ENCODE assay signal across 15 mouse cellular contexts in genomic region chr2:16824681-16825230, GRCm38 (mm10).
"Had no signal": no experiment of that assay in that cellular context is flagged by ENCODE, and none has a peak within 500 bp of the region (broad histone marks: within the 10 kb centered on the region; RNA-seq: fewer than 3 reads in every experiment).

No protein-coding gene starts in this region.

- H3K27ac ChIP-seq: layer of hippocampus, adult 2 months; liver, embryonic 13.5 days; macrophage; midbrain, embryonic 12.5 days; stomach, embryonic 15.5 days had no signal

- H3K4me1 ChIP-seq: liver, embryonic 13.5 days; megakaryocyte, embryonic 14.5 days; midbrain, embryonic 12.5 days; stomach, embryonic 15.5 days had no signal

- H3K36me3 ChIP-seq: liver, embryonic 13.5 days; midbrain, embryonic 12.5 days; stomach, embryonic 15.5 days had no signal

- H3K9ac ChIP-seq: liver, embryonic 13.5 days; liver, postnatal 0 days; midbrain, embryonic 12.5 days; stomach, embryonic 15.5 days had no signal

- DNase-seq: kidney, adult 18-20 months; kidney, postnatal 10 days; kidney, postnatal 4 days; liver; liver, embryonic 13.5 days; liver, postnatal 0 days; right cerebral cortex, postnatal 14 days; thymus, adult 2 months; thymus, postnatal 25 days had no signal

- H3K27me3 ChIP-seq: liver, embryonic 13.5 days; megakaryocyte, embryonic 14.5 days; midbrain, embryonic 12.5 days; stomach, embryonic 15.5 days had no signal

- H3K4me3 ChIP-seq: layer of hippocampus, adult 2 months; liver, embryonic 13.5 days; megakaryocyte, embryonic 14.5 days; midbrain, embryonic 12.5 days; stomach, embryonic 15.5 days had no signal

- H3K9me3 ChIP-seq: liver, embryonic 13.5 days; megakaryocyte, embryonic 14.5 days; midbrain, embryonic 12.5 days; stomach, embryonic 15.5 days had no signal

- H3K4me2 ChIP-seq: liver, embryonic 13.5 days; midbrain, embryonic 12.5 days; stomach, embryonic 15.5 days had no signal

- ATAC-seq: liver, postnatal 0 days; midbrain, embryonic 16.5 days had no signal
